In genomic region chr4:136147436-136148135, GRCm38 (mm10) we compare ENCODE assay signal across 8 mouse cellular contexts. TPM values are rescaled to one million over a fixed set of nuclear protein-coding genes. Genes with fewer than 3 reads are reported as not detected.
DNase-seq lines count a peak whose midpoint lies in the region; ATAC-seq lines count a peak whose summit lies in the region.

No protein-coding gene starts in this region.

- peaks cover 13% of the 10 kb centered on the region for H3K36me3 ChIP-seq in embryonic facial prominence, embryonic 10.5 days (replicated peaks)
- H3K36me3 ChIP-seq in liver, embryonic 11.5 days (ENCODE audit: control insufficient read depth, insufficient read depth, low read length), result no peaks in the 10 kb centered on the region
- H3K36me3 ChIP-seq in stomach, embryonic 14.5 days (ENCODE audit: control insufficient read depth, insufficient read depth, low read length), result peaks cover 3% of the 10 kb centered on the region; the same call in 1 of the 2 replicates

- ATAC-seq in granulocyte monocyte progenitor cell, adult 5-6 weeks (replicated peaks; ENCODE audit: poor library complexity, severe bottlenecking), result peak; percentile 42
- peak; percentile 69 for ATAC-seq in liver, embryonic 11.5 days (replicated peaks; ENCODE audit: low FRiP score)
- ATAC-seq in stomach, embryonic 14.5 days (ENCODE audit: insufficient number of reproducible peaks, insufficient read depth, low FRiP score, low read depth), result peak; percentile 71

- H3K4me3 ChIP-seq in embryonic facial prominence, embryonic 10.5 days, result peak overlapping the region; percentile 82
- H3K4me3 ChIP-seq in liver, embryonic 11.5 days (ENCODE audit: low read depth, low read length), result peak overlapping the region; percentile 43
- peak overlapping the region; percentile 17 for H3K4me3 ChIP-seq in stomach, embryonic 14.5 days (ENCODE audit: low read depth, low read length)

- 1% methylated on average over 48 of the region's 48 CpGs for WGBS in embryonic facial prominence, embryonic 10.5 days
- 3% methylated on average over 36 of the region's 48 CpGs for WGBS in liver, embryonic 11.5 days
- under 1% methylated on average over 47 of the region's 48 CpGs for WGBS in stomach, embryonic 14.5 days

- peaks cover 85% of the 10 kb centered on the region for H3K4me1 ChIP-seq in embryonic facial prominence, embryonic 10.5 days
- peaks cover 33% of the 10 kb centered on the region for H3K4me1 ChIP-seq in liver, embryonic 11.5 days (replicated peaks; ENCODE audit: control insufficient read depth, insufficient read depth, low read length)
- peaks cover 40% of the 10 kb centered on the region for H3K4me1 ChIP-seq in stomach, embryonic 14.5 days (ENCODE audit: control insufficient read depth, insufficient read depth, low read length)

- peak overlapping the region; percentile 94 for H3K27ac ChIP-seq in embryonic facial prominence, embryonic 10.5 days (replicated peaks)
- peak overlapping the region; percentile 56 for H3K27ac ChIP-seq in liver, embryonic 11.5 days (ENCODE audit: low read depth, low read length)
- peak overlapping the region; percentile 86 for H3K27ac ChIP-seq in stomach, embryonic 14.5 days (ENCODE audit: low read length)

- 0 out of 2 replicates have a peak, but pooled peaks cover 5% of the 10 kb centered on the region for H3K27me3 ChIP-seq in embryonic facial prominence, embryonic 10.5 days (replicated peaks; ENCODE audit: low read depth, poor library complexity, severe bottlenecking)
- peaks cover 59% of the 10 kb centered on the region for H3K27me3 ChIP-seq in liver, embryonic 11.5 days (replicated peaks; ENCODE audit: control insufficient read depth, insufficient read depth, low read length)
- H3K27me3 ChIP-seq in stomach, embryonic 14.5 days (ENCODE audit: control insufficient read depth, insufficient read depth, low read length), result no peaks in the 10 kb centered on the region

- peak; percentile 99 for DNase-seq in heart, adult 11 months
- DNase-seq in heart, adult 8-10 months (ENCODE audit: low spot score), result no peak
- DNase-seq in embryonic facial prominence, embryonic 10.5 days (ENCODE audit: low spot score), result peak; percentile 97
- peak; percentile 90 for DNase-seq in kidney, adult 18-20 months
- DNase-seq in liver, embryonic 11.5 days (ENCODE audit: low spot score), result peak; percentile 85
- DNase-seq in naive thymus-derived CD4-positive, alpha-beta T cell, adult 2 months (ENCODE audit: low read depth), result peak; percentile 90

- H3K9me3 ChIP-seq in embryonic facial prominence, embryonic 10.5 days, result no peaks in the 10 kb centered on the region
- H3K9me3 ChIP-seq in liver, embryonic 11.5 days (ENCODE audit: control insufficient read depth, low read length), result no peaks in the 10 kb centered on the region
- H3K9me3 ChIP-seq in stomach, embryonic 14.5 days (ENCODE audit: control insufficient read depth, low read depth, low read length), result no peaks in the 10 kb centered on the region

- peak overlapping the region; percentile 74 for H3K4me2 ChIP-seq in liver, embryonic 11.5 days
- peak overlapping the region; percentile 55 for H3K4me2 ChIP-seq in stomach, embryonic 14.5 days (replicated peaks; ENCODE audit: low read depth, low read length)

- H3K9ac ChIP-seq in liver, embryonic 11.5 days (ENCODE audit: low read depth, low read length), result peak overlapping the region; percentile 43
- H3K9ac ChIP-seq in stomach, embryonic 14.5 days (replicated peaks; ENCODE audit: low read depth, low read length), result peak overlapping the region; percentile 39; the same call in 1 of the 2 replicates

RNA-seq across cellular contexts. Expression of gene Id3, which starts 4.3 kb away (rescaled TPM):
- 10 to 100 TPM; 41.4 to 71.3 (median 61.6) TPM for total RNA-seq in heart, adult 8-10 months (2022)
- polyA plus RNA-seq in embryonic facial prominence, embryonic 10.5 days (2016; fragmentation: Nextera tagmentation; extraction: Ambion mirVana), result 593 and 611 TPM in 2 replicates
- total RNA-seq in granulocyte monocyte progenitor cell, adult 5-6 weeks (2014; fragmentation: Nextera tagmentation), result not detected in 2 replicates
- not detected in 2 replicates for total RNA-seq in granulocyte monocyte progenitor cell, adult 5-6 weeks (2017)
- 191 and 200 TPM in 2 replicates for polyA plus RNA-seq in liver, embryonic 11.5 days (2014; fragmentation: Nextera tagmentation; extraction: Ambion mirVana)
- 384 and 404 TPM in 2 replicates for polyA plus RNA-seq in stomach, embryonic 14.5 days (2014; fragmentation: Nextera tagmentation; extraction: Ambion mirVana)

RNA-seq across cellular contexts. Expression of gene E2f2, which starts 24.6 kb away (rescaled TPM):
- total RNA-seq in heart, adult 8-10 months (2022), result 1 to 10 TPM in 1 of 4 experiments, under 1 TPM in 3; 0.38 to 2.1 (median 0.59) TPM
- polyA plus RNA-seq in embryonic facial prominence, embryonic 10.5 days (2016; fragmentation: Nextera tagmentation; extraction: Ambion mirVana), result 6.2 TPM in 2 replicates
- total RNA-seq in granulocyte monocyte progenitor cell, adult 5-6 weeks (2014; fragmentation: Nextera tagmentation), result 2.9 and 9.4 TPM in 2 replicates
- total RNA-seq in granulocyte monocyte progenitor cell, adult 5-6 weeks (2017), result 3.7 and 4.3 TPM in 2 replicates
- polyA plus RNA-seq in liver, embryonic 11.5 days (2014; fragmentation: Nextera tagmentation; extraction: Ambion mirVana), result 9.0 and 9.2 TPM in 2 replicates
- polyA plus RNA-seq in stomach, embryonic 14.5 days (2014; fragmentation: Nextera tagmentation; extraction: Ambion mirVana), result 3.5 and 4.4 TPM in 2 replicates

RNA-seq across cellular contexts. Expression of gene Asap3, which starts 58.6 kb away (rescaled TPM):
- 10 to 100 TPM in 1 of 4 experiments, 1 to 10 TPM in 3; 6.8 to 12.6 (median 9.1) TPM for total RNA-seq in heart, adult 8-10 months (2022)
- 4.2 and 5.3 TPM in 2 replicates for polyA plus RNA-seq in embryonic facial prominence, embryonic 10.5 days (2016; fragmentation: Nextera tagmentation; extraction: Ambion mirVana)
- not detected in 2 replicates for total RNA-seq in granulocyte monocyte progenitor cell, adult 5-6 weeks (2014; fragmentation: Nextera tagmentation)
- not detected in 2 replicates for total RNA-seq in granulocyte monocyte progenitor cell, adult 5-6 weeks (2017)
- 1.8 and 2.9 TPM in 2 replicates for polyA plus RNA-seq in liver, embryonic 11.5 days (2014; fragmentation: Nextera tagmentation; extraction: Ambion mirVana)
- polyA plus RNA-seq in stomach, embryonic 14.5 days (2014; fragmentation: Nextera tagmentation; extraction: Ambion mirVana), result 5.1 and 5.6 TPM in 2 replicates

Comparison
In these comparisons a context has a peak if more than half of its experiments do, and no peak if none do; other contexts are left out.
1. H3K4me3 ChIP-seq: peak in every context shown above with its lines; median percentile 82 in embryonic facial prominence, embryonic 10.5 days; 43 in liver, embryonic 11.5 days; 17 in stomach, embryonic 14.5 days.